8 mouse cellular contexts compared by ENCODE assay signal in genomic region chr3:79936213-79936612, GRCm38 (mm10). TPM values are rescaled to one million over a fixed set of nuclear protein-coding genes. Genes with fewer than 3 reads are reported as not detected.
A peak's percentile ranks its signal among the peaks of the same experiment; 100 is the strongest.
DNase-seq lines count a peak whose midpoint lies in the region; ATAC-seq lines count a peak whose summit lies in the region.

No protein-coding gene starts in this region.

- peak; percentile 75 for ATAC-seq in stomach, embryonic 16.5 days (ENCODE audit: insufficient read depth, low FRiP score)
- ATAC-seq in erythroid progenitor cell, adult 5-6 weeks (replicated peaks; ENCODE audit: low FRiP score, poor library complexity, severe bottlenecking): no peak

- H3K4me1 ChIP-seq in stomach, embryonic 16.5 days (ENCODE audit: control insufficient read depth, insufficient read depth, low read length): no peaks in the 10 kb centered on the region

- H3K4me2 ChIP-seq in stomach, embryonic 16.5 days (ENCODE audit: low read depth, low read length): no peak overlapping the region

- peak overlapping the region; percentile 71 for H3K27ac ChIP-seq in stomach, embryonic 16.5 days (ENCODE audit: low read length)

- H3K9me3 ChIP-seq in stomach, embryonic 16.5 days (replicated peaks; ENCODE audit: control insufficient read depth, low read length): no peaks in the 10 kb centered on the region

- H3K4me3 ChIP-seq in stomach, embryonic 16.5 days (replicated peaks; ENCODE audit: low read length): no peak overlapping the region

- no peak overlapping the region for H3K9ac ChIP-seq in stomach, embryonic 16.5 days (ENCODE audit: low read length)

- DNase-seq in ovary, adult 18-20 months (ENCODE audit: low spot score): peak; percentile 10
- no peak for DNase-seq in ovary, postnatal 10 days (ENCODE audit: low spot score)
- peak; percentile 75 for DNase-seq in gastrocnemius, postnatal 25 days
- peak; percentile 9 to 36 for DNase-seq in kidney, postnatal 25 days
- DNase-seq in left cerebral cortex, postnatal 10 days (ENCODE audit: extremely low spot score in 1 of 2, low spot score in 2 of 2): no peak
- DNase-seq in thymus, postnatal 36 days: no peak

- H3K36me3 ChIP-seq in stomach, embryonic 16.5 days (ENCODE audit: control insufficient read depth, insufficient read depth, low read length): no peaks in the 10 kb centered on the region

- 50% methylated on average over 6 of the region's 6 CpGs for WGBS in stomach, embryonic 16.5 days

- no peaks in the 10 kb centered on the region for H3K27me3 ChIP-seq in stomach, embryonic 16.5 days (ENCODE audit: control insufficient read depth, insufficient read depth, low read length)

- intact Hi-C loops in left cerebral cortex, postnatal 10 days (cut with DNase I): no loop called here

RNA-seq across cellular contexts. Expression of gene Fam198b, which starts 51.9 kb away (rescaled TPM):
- 10 to 100 TPM; 10.2 to 13.3 TPM for total RNA-seq in gastrocnemius, postnatal 25 days (2021)
- 18.9 and 19.5 TPM in 2 replicates for polyA plus RNA-seq in stomach, embryonic 16.5 days (2015; fragmentation: Nextera tagmentation; extraction: Ambion mirVana)
- 1 to 10 TPM; 6.3 to 9.3 TPM for total RNA-seq in left cerebral cortex, postnatal 10 days (2021)
- total RNA-seq in erythroid progenitor cell, adult 5-6 weeks (2015; ENCODE audit: low replicate concordance): not detected in 2 replicates
- not detected in 2 replicates for total RNA-seq in erythroid progenitor cell, adult 5-6 weeks (2017; ENCODE audit: low replicate concordance)

Comparison
In these comparisons a context has a peak if more than half of its experiments do, and no peak if none do; other contexts are left out.
1. DNase-seq: peak in ovary, adult 18-20 months (single experiment), gastrocnemius, postnatal 25 days (single experiment) and kidney, postnatal 25 days (2 of 2); none in ovary, postnatal 10 days (single experiment), left cerebral cortex, postnatal 10 days (0 of 2) and thymus, postnatal 36 days (0 of 2).
2. RNA of gene Fam198b, which starts 51.9 kb away (total RNA-seq): 10.2 to 13.3 TPM in gastrocnemius, postnatal 25 days and 6.3 to 9.3 TPM in left cerebral cortex, postnatal 10 days; not detected in erythroid progenitor cell, adult 5-6 weeks; every median in the first group is over 4 times any median in the second.